Mouse (Mus musculus): ENCODE measurements around the gene Asb13. TPM values are rescaled to one million over a fixed set of nuclear protein-coding genes. Genes with fewer than 3 reads are reported as not detected.

Gene Asb13
- polyA plus RNA-seq, 1 experiment from 2014 or later: 15.0 TPM

- ATAC-seq (replicated peaks; ENCODE audit: low FRiP score): no peak
These were observed 35.8 kb downstream of the Asb13 start for GRCm38 (mm10) chr13:3669611-3670010.

GRCm38 (mm10) chr13:3670039-3670438, 36.2 kb downstream of the Asb13 start:
- DNase-seq (ENCODE audit: low spot score) (no peak), ATAC-seq (replicated peaks; ENCODE audit: low FRiP score) (no peak)
- Histone ChIP-seq H3K9me3 (ENCODE audit: control insufficient read depth, low read length) (no peaks in the 10 kb centered on the region), H3K36me3 (ENCODE audit: control insufficient read depth, insufficient read depth, low read length) (no peaks in the 10 kb centered on the region), H3K4me2 (ENCODE audit: low read depth, low read length, severe bottlenecking) (no peak overlapping the region), H3K27ac (ENCODE audit: low read depth, low read length) (no peak overlapping the region), H3K9ac (ENCODE audit: low read length) (no peak overlapping the region), H3K27me3 (ENCODE audit: control insufficient read depth, insufficient read depth, low read length) (no peaks in the 10 kb centered on the region), H3K4me1 (replicated peaks; ENCODE audit: control insufficient read depth, insufficient read depth, low read length) (no peaks in the 10 kb centered on the region), H3K4me3 (ENCODE audit: low read depth, low read length) (no peak overlapping the region)
- WGBS: 70% methylated on average over 1 of the region's 1 CpGs

More at GRCm38 (mm10) chr13:3669611-3670010, 35.8 kb downstream of the Asb13 start:
- DNase-seq (ENCODE audit: low spot score): no peak
- H3K4me2 ChIP-seq (ENCODE audit: low read depth, low read length, severe bottlenecking): no peak overlapping the region
- H3K4me1 ChIP-seq (replicated peaks; ENCODE audit: control insufficient read depth, insufficient read depth, low read length): no peaks in the 10 kb centered on the region
- no peak overlapping the region for H3K9ac ChIP-seq (ENCODE audit: low read length)
- no peak overlapping the region for H3K4me3 ChIP-seq (ENCODE audit: low read depth, low read length)
- WGBS: 70% methylated on average over 1 of the region's 1 CpGs
- H3K36me3 ChIP-seq (ENCODE audit: control insufficient read depth, insufficient read depth, low read length): no peaks in the 10 kb centered on the region
- no peak overlapping the region for H3K27ac ChIP-seq (ENCODE audit: low read depth, low read length)
- H3K9me3 ChIP-seq (ENCODE audit: control insufficient read depth, low read length): no peaks in the 10 kb centered on the region
- no peaks in the 10 kb centered on the region for H3K27me3 ChIP-seq (ENCODE audit: control insufficient read depth, insufficient read depth, low read length)

GRCm38 (mm10) chr13:3673151-3673550, 39.3 kb downstream of the Asb13 start:
- ATAC-seq (replicated peaks; ENCODE audit: low FRiP score): no peak
- H3K9me3 ChIP-seq (ENCODE audit: control insufficient read depth, low read length): no peaks in the 10 kb centered on the region
- H3K36me3 ChIP-seq (ENCODE audit: control insufficient read depth, insufficient read depth, low read length): no peaks in the 10 kb centered on the region
- DNase-seq (ENCODE audit: low spot score): no peak
- no peak overlapping the region for H3K9ac ChIP-seq (ENCODE audit: low read length)
- H3K4me1 ChIP-seq (replicated peaks; ENCODE audit: control insufficient read depth, insufficient read depth, low read length): no peaks in the 10 kb centered on the region
- no peak overlapping the region for H3K4me3 ChIP-seq (ENCODE audit: low read depth, low read length)
- H3K4me2 ChIP-seq (ENCODE audit: low read depth, low read length, severe bottlenecking): no peak overlapping the region
- WGBS: 76% methylated on average over 3 of the region's 3 CpGs
- no peaks in the 10 kb centered on the region for H3K27me3 ChIP-seq (ENCODE audit: control insufficient read depth, insufficient read depth, low read length)
- no peak overlapping the region for H3K27ac ChIP-seq (ENCODE audit: low read depth, low read length)

- Histone ChIP-seq H3K4me1 (replicated peaks; ENCODE audit: control insufficient read depth, insufficient read depth, low read length) (no peaks in the 10 kb centered on the region), H3K9ac (ENCODE audit: low read length) (no peak overlapping the region), H3K27ac (ENCODE audit: low read depth, low read length) (no peak overlapping the region), H3K9me3 (ENCODE audit: control insufficient read depth, low read length) (no peaks in the 10 kb centered on the region), H3K36me3 (ENCODE audit: control insufficient read depth, insufficient read depth, low read length) (no peaks in the 10 kb centered on the region), H3K27me3 (ENCODE audit: control insufficient read depth, insufficient read depth, low read length) (no peaks in the 10 kb centered on the region), H3K4me3 (ENCODE audit: low read depth, low read length) (no peak overlapping the region), H3K4me2 (ENCODE audit: low read depth, low read length, severe bottlenecking) (no peak overlapping the region)
- DNase-seq (ENCODE audit: low spot score): no peak
- no peak for ATAC-seq (replicated peaks; ENCODE audit: low FRiP score)
- WGBS: 69% methylated on average over 4 of the region's 4 CpGs
These were observed 39.8 kb downstream of the Asb13 start for GRCm38 (mm10) chr13:3673622-3674021.

- Histone ChIP-seq H3K4me3 (ENCODE audit: low read depth, low read length) (no peak overlapping the region), H3K27me3 (ENCODE audit: control insufficient read depth, insufficient read depth, low read length) (no peaks in the 10 kb centered on the region), H3K9me3 (ENCODE audit: control insufficient read depth, low read length) (no peaks in the 10 kb centered on the region), H3K9ac (ENCODE audit: low read length) (no peak overlapping the region), H3K27ac (ENCODE audit: low read depth, low read length) (no peak overlapping the region), H3K4me2 (ENCODE audit: low read depth, low read length, severe bottlenecking) (no peak overlapping the region), H3K4me1 (replicated peaks; ENCODE audit: control insufficient read depth, insufficient read depth, low read length) (no peaks in the 10 kb centered on the region), H3K36me3 (ENCODE audit: control insufficient read depth, insufficient read depth, low read length) (no peaks in the 10 kb centered on the region)
- ATAC-seq (replicated peaks; ENCODE audit: low FRiP score) (no peak), DNase-seq (ENCODE audit: low spot score) (no peak)
- 87% methylated on average over 4 of the region's 4 CpGs for WGBS
These were observed 42.0 kb downstream of the Asb13 start for GRCm38 (mm10) chr13:3675855-3676254.

- Histone ChIP-seq H3K4me2 (ENCODE audit: low read depth, low read length, severe bottlenecking) (no peak overlapping the region), H3K36me3 (ENCODE audit: control insufficient read depth, insufficient read depth, low read length) (no peaks in the 10 kb centered on the region), H3K27me3 (ENCODE audit: control insufficient read depth, insufficient read depth, low read length) (no peaks in the 10 kb centered on the region), H3K4me1 (replicated peaks; ENCODE audit: control insufficient read depth, insufficient read depth, low read length) (no peaks in the 10 kb centered on the region), H3K4me3 (ENCODE audit: low read depth, low read length) (no peak overlapping the region), H3K9me3 (ENCODE audit: control insufficient read depth, low read length) (no peaks in the 10 kb centered on the region), H3K27ac (ENCODE audit: low read depth, low read length) (no peak overlapping the region), H3K9ac (ENCODE audit: low read length) (no peak overlapping the region)
- no peak for DNase-seq (ENCODE audit: low spot score)
- no peak for ATAC-seq (replicated peaks; ENCODE audit: low FRiP score)
- 88% methylated on average over 4 of the region's 4 CpGs for WGBS
These were observed 45.3 kb downstream of the Asb13 start for GRCm38 (mm10) chr13:3679098-3679497.

GRCm38 (mm10) chr13:3686306-3686705, 52.5 kb downstream of the Asb13 start:
- Histone ChIP-seq H3K4me2 (ENCODE audit: low read depth, low read length, severe bottlenecking) (no peak overlapping the region), H3K36me3 (ENCODE audit: control insufficient read depth, insufficient read depth, low read length) (no peaks in the 10 kb centered on the region), H3K4me1 (replicated peaks; ENCODE audit: control insufficient read depth, insufficient read depth, low read length) (no peaks in the 10 kb centered on the region), H3K4me3 (ENCODE audit: low read depth, low read length) (no peak overlapping the region), H3K9ac (ENCODE audit: low read length) (no peak overlapping the region), H3K27ac (ENCODE audit: low read depth, low read length) (no peak overlapping the region), H3K9me3 (ENCODE audit: control insufficient read depth, low read length) (no peaks in the 10 kb centered on the region), H3K27me3 (ENCODE audit: control insufficient read depth, insufficient read depth, low read length) (no peaks in the 10 kb centered on the region)
- ATAC-seq (replicated peaks; ENCODE audit: low FRiP score): no peak
- WGBS: 73% methylated on average over 1 of the region's 1 CpGs
- no peak for DNase-seq (ENCODE audit: low spot score)

GRCm38 (mm10) chr13:3694599-3695343, 60.9 kb downstream of the Asb13 start:
- ATAC-seq (replicated peaks; ENCODE audit: low FRiP score) (peak; percentile 72; the same call in 1 of the 2 replicates), DNase-seq (ENCODE audit: low spot score) (peak; percentile 63)
- H3K27me3 ChIP-seq (ENCODE audit: control insufficient read depth, insufficient read depth, low read length): no peaks in the 10 kb centered on the region
- H3K36me3 ChIP-seq (ENCODE audit: control insufficient read depth, insufficient read depth, low read length): no peaks in the 10 kb centered on the region
- 11% methylated on average over 11 of the region's 11 CpGs for WGBS
- H3K4me3 ChIP-seq (ENCODE audit: low read depth, low read length): no peak overlapping the region
- no peaks in the 10 kb centered on the region for H3K4me1 ChIP-seq (replicated peaks; ENCODE audit: control insufficient read depth, insufficient read depth, low read length)
- H3K9me3 ChIP-seq (ENCODE audit: control insufficient read depth, low read length): no peaks in the 10 kb centered on the region
- H3K27ac ChIP-seq (ENCODE audit: low read depth, low read length): no peak overlapping the region
- H3K4me2 ChIP-seq (ENCODE audit: low read depth, low read length, severe bottlenecking): no peak overlapping the region
- H3K9ac ChIP-seq (ENCODE audit: low read length): no peak overlapping the region

All from forebrain, embryonic 11.5 days (tissue).